Mouse (Mus musculus): ENCODE measurements around the gene Vamp1. TPM values are rescaled to one million over a fixed set of nuclear protein-coding genes. Genes with fewer than 3 reads are reported as not detected.
"Not testable (repeated sequence)": the region's sequence is repeated elsewhere in the genome, so short reads cannot be mapped to it uniquely, and the experiment has no call there.

Vamp1 gene
- polyA plus RNA-seq, 2 experiments = 2.4 to 16.2 TPM

DNA sequence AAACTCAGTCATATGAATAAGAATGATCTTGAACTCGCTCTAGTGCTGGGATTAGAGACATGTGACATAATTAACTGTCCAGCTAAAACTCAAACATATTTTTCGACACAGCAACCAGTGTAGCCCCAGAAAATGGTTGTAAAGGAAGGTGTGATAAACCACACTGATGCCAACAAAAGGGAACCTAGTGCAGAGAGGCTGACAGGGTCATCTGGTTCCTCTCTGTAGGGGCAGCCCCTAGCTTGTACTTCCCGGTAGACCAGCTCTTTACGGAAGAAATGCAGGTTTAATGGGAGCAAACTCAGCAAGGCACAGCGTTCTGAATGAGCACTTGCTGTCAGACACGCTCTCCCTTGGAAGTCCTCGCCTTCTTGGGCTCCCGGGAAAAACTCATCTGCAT is 64.4 kb downstream of the Vamp1 start:
- whole genome bisulfite sequencing = 52% methylated on average over 8 of the region's 8 CpGs
- ATAC-seq (ENCODE audit: low FRiP score, low read depth) = no peak

DNA sequence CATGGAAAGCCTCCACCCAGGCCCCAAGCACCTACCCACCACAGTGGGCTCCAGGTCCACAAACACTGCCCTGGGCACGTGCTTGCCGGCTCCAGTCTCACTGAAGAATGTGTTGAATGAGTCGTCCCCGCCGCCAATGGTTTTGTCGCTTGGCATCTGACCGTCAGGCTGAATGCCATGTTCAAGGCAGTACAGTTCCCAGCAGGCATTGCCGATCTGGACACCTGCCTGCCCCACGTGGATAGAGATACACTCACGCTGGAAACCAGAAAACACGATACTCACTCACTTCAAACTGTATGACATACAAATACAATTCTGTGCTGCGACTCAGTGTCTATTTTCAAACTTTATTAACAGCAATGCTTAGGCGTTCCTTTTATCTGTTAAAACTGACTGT is 67.4 kb downstream of the Vamp1 start:
- H3K4me2 ChIP-seq (replicated peaks; ENCODE audit: low read depth, low read length, severe bottlenecking); DNase-seq (ENCODE audit: low spot score); H3K4me1 ChIP-seq (ENCODE audit: control insufficient read depth, insufficient read depth, low read length); H3K27ac ChIP-seq (replicated peaks; ENCODE audit: low read depth, low read length); H3K4me3 ChIP-seq (replicated peaks; ENCODE audit: low read length); ATAC-seq (ENCODE audit: low FRiP score, low read depth); H3K27me3 ChIP-seq (ENCODE audit: control insufficient read depth, insufficient read depth, low read length); H3K9ac ChIP-seq (ENCODE audit: low read depth, low read length, severe bottlenecking); H3K9me3 ChIP-seq (ENCODE audit: control insufficient read depth, low read length); H3K36me3 ChIP-seq (ENCODE audit: control insufficient read depth, insufficient read depth, low read length): not testable (repeated sequence)
- WGBS = 87% methylated on average over 13 of the region's 13 CpGs

More for the DNA sequence above, 64.4 kb downstream of the Vamp1 start:
- TF ChIP-seq POLR2A (IDR thresholded peaks at IDR 0.05; ENCODE audit: borderline replicate concordance, extremely low read depth, insufficient read depth, insufficient read length) = no peak
- H3K36me3 ChIP-seq (ENCODE audit: control insufficient read depth, insufficient read depth, low read length) = no peaks in the 10 kb centered on the region
- H3K27me3 ChIP-seq (ENCODE audit: control insufficient read depth, insufficient read depth, low read length) = no peaks in the 10 kb centered on the region
- H3K9ac ChIP-seq (ENCODE audit: low read depth, low read length, severe bottlenecking) = no peak overlapping the region
- DNase-seq (ENCODE audit: low spot score) = no peak
- H3K9me3 ChIP-seq (ENCODE audit: control insufficient read depth, low read length) = no peaks in the 10 kb centered on the region
- no peak overlapping the region for H3K4me3 ChIP-seq (replicated peaks; ENCODE audit: low read length)
- no peak overlapping the region for H3K27ac ChIP-seq (replicated peaks; ENCODE audit: low read depth, low read length)
- H3K4me2 ChIP-seq (replicated peaks; ENCODE audit: low read depth, low read length, severe bottlenecking) = no peak overlapping the region
- H3K4me1 ChIP-seq (ENCODE audit: control insufficient read depth, insufficient read depth, low read length) = no peaks in the 10 kb centered on the region

DNA sequence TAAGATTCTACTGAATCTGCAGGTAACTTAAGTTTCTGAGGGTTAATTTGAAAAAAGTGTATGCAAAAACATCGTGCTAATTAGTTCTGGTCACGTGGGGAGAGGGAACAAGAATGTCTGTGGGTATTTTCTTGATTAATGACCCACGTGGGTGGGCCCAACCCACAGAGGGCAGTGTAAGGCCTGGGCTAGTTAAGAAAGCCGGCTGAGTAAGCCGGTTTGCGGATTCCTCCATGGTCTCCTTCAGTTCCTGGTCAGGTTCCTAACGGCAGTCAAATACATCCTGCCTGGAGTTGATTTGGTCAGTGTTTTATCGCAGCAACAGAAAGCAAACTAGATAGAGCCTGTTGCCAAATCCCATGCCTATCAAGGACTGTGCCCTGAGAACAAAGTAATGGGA is 68.9 kb downstream of the Vamp1 start:
- TF ChIP-seq POLR2A (IDR thresholded peaks at IDR 0.05; ENCODE audit: borderline replicate concordance, extremely low read depth, insufficient read depth, insufficient read length) = no peak
- Histone ChIP-seq H3K27me3 (ENCODE audit: control insufficient read depth, insufficient read depth, low read length) (no peaks in the 10 kb centered on the region), H3K36me3 (ENCODE audit: control insufficient read depth, insufficient read depth, low read length) (no peaks in the 10 kb centered on the region), H3K9me3 (ENCODE audit: control insufficient read depth, low read length) (no peaks in the 10 kb centered on the region), H3K9ac (ENCODE audit: low read depth, low read length, severe bottlenecking) (no peak overlapping the region), H3K27ac (replicated peaks; ENCODE audit: low read depth, low read length) (no peak overlapping the region), H3K4me2 (replicated peaks; ENCODE audit: low read depth, low read length, severe bottlenecking) (no peak overlapping the region), H3K4me1 (ENCODE audit: control insufficient read depth, insufficient read depth, low read length) (peaks cover 8% of the 10 kb centered on the region; the same call in 1 of the 2 replicates), H3K4me3 (replicated peaks; ENCODE audit: low read length) (no peak overlapping the region)
- ATAC-seq (ENCODE audit: low FRiP score, low read depth) (no peak), DNase-seq (ENCODE audit: low spot score) (no peak)
- WGBS = 36% methylated on average over 8 of the region's 8 CpGs

DNA sequence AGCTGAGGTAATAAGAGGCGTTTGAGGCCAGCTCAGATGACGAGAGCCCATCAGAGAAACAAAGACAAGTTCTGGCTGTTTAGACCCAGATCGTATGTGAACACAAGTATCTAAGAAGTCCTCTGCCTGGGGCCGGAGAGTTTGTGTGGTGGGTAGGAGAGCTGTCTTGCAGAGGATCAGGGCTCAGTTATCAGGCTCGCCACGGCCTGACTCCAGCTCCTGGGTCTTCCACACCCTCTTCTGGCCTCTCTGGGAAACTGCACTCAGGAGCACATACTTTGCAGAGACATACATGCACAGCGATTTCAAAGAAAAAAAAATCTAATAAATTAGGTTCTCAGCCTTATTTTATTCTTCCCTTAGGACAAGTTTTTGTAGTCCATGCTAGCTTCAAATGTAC is 69.4 kb downstream of the Vamp1 start:
- ATAC-seq (ENCODE audit: low FRiP score, low read depth) = no peak
- Histone ChIP-seq H3K9ac (ENCODE audit: low read depth, low read length, severe bottlenecking) (no peak overlapping the region), H3K27me3 (ENCODE audit: control insufficient read depth, insufficient read depth, low read length) (no peaks in the 10 kb centered on the region), H3K4me1 (ENCODE audit: control insufficient read depth, insufficient read depth, low read length) (peaks cover 8% of the 10 kb centered on the region; the same call in 1 of the 2 replicates), H3K4me2 (replicated peaks; ENCODE audit: low read depth, low read length, severe bottlenecking) (no peak overlapping the region), H3K27ac (replicated peaks; ENCODE audit: low read depth, low read length) (no peak overlapping the region), H3K4me3 (replicated peaks; ENCODE audit: low read length) (no peak overlapping the region), H3K9me3 (ENCODE audit: control insufficient read depth, low read length) (no peaks in the 10 kb centered on the region), H3K36me3 (ENCODE audit: control insufficient read depth, insufficient read depth, low read length) (no peaks in the 10 kb centered on the region)
- WGBS = 91% methylated on average over 7 of the region's 7 CpGs
- TF ChIP-seq POLR2A (IDR thresholded peaks at IDR 0.05; ENCODE audit: borderline replicate concordance, extremely low read depth, insufficient read depth, insufficient read length) = no peak
- DNase-seq (ENCODE audit: low spot score) = no peak

DNA sequence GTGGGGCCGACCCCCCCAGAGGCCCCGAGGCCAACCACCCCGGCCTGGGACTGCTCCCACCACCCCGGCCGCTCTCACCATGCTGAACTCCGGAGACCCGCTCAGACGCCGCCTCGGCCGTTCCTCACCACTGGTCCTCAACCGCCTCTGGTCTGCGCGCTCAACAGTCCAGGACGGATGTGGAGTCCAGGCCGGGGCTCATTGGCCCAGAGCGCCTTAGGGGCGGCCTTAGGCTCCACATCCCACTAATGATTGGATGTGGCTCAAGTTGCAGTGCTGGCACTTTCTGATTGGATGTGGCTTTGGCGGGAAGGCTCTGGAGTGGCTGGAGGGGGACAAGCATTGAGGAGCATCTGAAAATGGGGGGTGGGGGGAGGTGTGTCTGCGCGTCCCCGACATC is 70.5 kb downstream of the Vamp1 start, which contains the start of gene Tuba3a:
Gene Tuba3a, minus strand, starts transcription at position 153 of the 400 bp plus-strand sequence.
- H3K4me2 ChIP-seq (replicated peaks; ENCODE audit: low read depth, low read length, severe bottlenecking) = no peak within 1 kb of the TSS
- H3K36me3 ChIP-seq (ENCODE audit: control insufficient read depth, insufficient read depth, low read length) = no peaks in the 10 kb centered on the region
- no peak within 1 kb of the TSS for H3K9ac ChIP-seq (ENCODE audit: low read depth, low read length, severe bottlenecking)
- no peak within 1 kb of the TSS for H3K4me3 ChIP-seq (replicated peaks; ENCODE audit: low read length)
- TF ChIP-seq POLR2A (IDR thresholded peaks at IDR 0.05; ENCODE audit: borderline replicate concordance, extremely low read depth, insufficient read depth, insufficient read length) = no peak
- 93% methylated on average over 21 of the region's 22 CpGs for whole genome bisulfite sequencing
- DNase-seq (ENCODE audit: low spot score) (no peak), ATAC-seq (ENCODE audit: low FRiP score, low read depth) (no peak)
- H3K9me3 ChIP-seq (ENCODE audit: control insufficient read depth, low read length) = no peaks in the 10 kb centered on the region
- H3K4me1 ChIP-seq (ENCODE audit: control insufficient read depth, insufficient read depth, low read length) = peaks cover 8% of the 10 kb centered on the region; the same call in 1 of the 2 replicates
- no peaks in the 10 kb centered on the region for H3K27me3 ChIP-seq (ENCODE audit: control insufficient read depth, insufficient read depth, low read length)
- no peak within 1 kb of the TSS for H3K27ac ChIP-seq (replicated peaks; ENCODE audit: low read depth, low read length)

DNA sequence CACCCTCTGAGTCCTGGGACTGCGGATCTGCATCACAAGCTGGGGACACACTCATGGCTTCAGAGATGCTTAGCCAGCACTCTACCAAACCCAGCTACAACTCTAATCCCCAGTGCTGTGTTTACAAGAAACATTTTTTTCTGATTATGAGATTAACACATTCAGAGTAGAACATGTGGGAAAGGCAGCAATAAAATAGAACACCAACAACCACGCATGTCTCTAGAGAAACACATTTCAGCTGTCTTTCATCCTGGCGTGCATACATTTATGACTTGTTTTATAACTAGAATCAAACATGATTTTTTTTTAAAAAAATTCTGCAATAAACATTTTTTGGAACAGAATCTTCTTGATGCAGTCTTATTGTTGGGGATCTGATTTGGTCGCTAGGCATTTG is 71.6 kb downstream of the Vamp1 start:
- H3K9ac ChIP-seq (ENCODE audit: low read depth, low read length, severe bottlenecking) = no peak overlapping the region
- WGBS = 44% methylated on average over 4 of the region's 4 CpGs

More for the DNA sequence above, 71.6 kb downstream of the Vamp1 start:
- no peak overlapping the region for H3K4me3 ChIP-seq (replicated peaks; ENCODE audit: low read length)
- no peak for DNase-seq (ENCODE audit: low spot score)
- H3K27me3 ChIP-seq (ENCODE audit: control insufficient read depth, insufficient read depth, low read length) = no peaks in the 10 kb centered on the region
- H3K4me1 ChIP-seq (ENCODE audit: control insufficient read depth, insufficient read depth, low read length) = peaks cover 8% of the 10 kb centered on the region; the same call in 1 of the 2 replicates
- H3K9me3 ChIP-seq (ENCODE audit: control insufficient read depth, low read length) = no peaks in the 10 kb centered on the region
- TF ChIP-seq POLR2A (IDR thresholded peaks at IDR 0.05; ENCODE audit: borderline replicate concordance, extremely low read depth, insufficient read depth, insufficient read length) = no peak
- no peaks in the 10 kb centered on the region for H3K36me3 ChIP-seq (ENCODE audit: control insufficient read depth, insufficient read depth, low read length)
- H3K4me2 ChIP-seq (replicated peaks; ENCODE audit: low read depth, low read length, severe bottlenecking) = no peak overlapping the region
- no peak overlapping the region for H3K27ac ChIP-seq (replicated peaks; ENCODE audit: low read depth, low read length)
- ATAC-seq (ENCODE audit: low FRiP score, low read depth) = no peak
